Comparison of ENCODE assay signal across 14 mouse cellular contexts in the genomic region with DNA sequence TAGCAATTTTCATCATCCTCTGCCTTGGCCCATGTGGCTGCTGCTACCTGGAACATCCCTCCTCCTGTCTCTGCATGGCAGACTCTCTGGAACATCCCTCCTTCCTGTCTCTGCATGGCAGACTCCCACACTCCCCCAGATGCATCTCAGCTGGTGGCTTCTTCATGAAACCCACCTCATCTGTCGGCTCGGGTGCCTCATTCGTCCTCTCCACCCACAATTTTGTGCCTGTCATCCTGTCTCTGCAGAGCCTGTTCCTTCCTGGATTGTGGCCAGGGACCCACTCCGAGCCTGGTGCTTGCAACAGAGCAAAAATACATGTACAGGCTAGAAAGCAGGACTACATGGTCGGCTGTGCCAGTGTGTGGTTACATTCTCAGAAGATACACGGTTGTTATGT.
DNase-seq lines count a peak whose midpoint lies in the region; ATAC-seq and TF ChIP-seq lines count a peak whose summit lies in the region.
"Had no signal": no experiment of that assay in that cellular context is flagged by ENCODE, and none has a peak within 500 bp of the region (broad histone marks: within the 10 kb centered on the region; RNA-seq: fewer than 3 reads in every experiment).

No protein-coding gene starts in this region.

- no peak for TF ChIP-seq CTCF in hindbrain, postnatal 0 days (IDR thresholded peaks at IDR 0.05; ENCODE audit: low read depth)

- no peak overlapping the region for H3K9ac ChIP-seq in hindbrain, postnatal 0 days (replicated peaks; ENCODE audit: low read length)
- H3K9ac ChIP-seq in hindbrain, embryonic 14.5 days, result no peak overlapping the region
- no peak overlapping the region for H3K9ac ChIP-seq in forebrain, embryonic 12.5 days
- H3K9ac ChIP-seq: embryonic facial prominence, embryonic 13.5 days; forebrain, postnatal 0 days had no signal

- no peak for ATAC-seq in hindbrain, postnatal 0 days
- ATAC-seq in hindbrain, embryonic 14.5 days (ENCODE audit: low FRiP score), result no peak
- no peak for ATAC-seq in forebrain, embryonic 12.5 days (ENCODE audit: low FRiP score)
- ATAC-seq: CD4-positive, CD25-positive, alpha-beta regulatory T cell, adult 4 months; forebrain, postnatal 0 days; Patski had no signal

- no peaks in the 10 kb centered on the region for H3K27me3 ChIP-seq in hindbrain, postnatal 0 days (ENCODE audit: insufficient read depth, low read length)
- no peaks in the 10 kb centered on the region for H3K27me3 ChIP-seq in hindbrain, embryonic 14.5 days (ENCODE audit: control insufficient read depth, insufficient read depth, low read length)
- H3K27me3 ChIP-seq in forebrain, embryonic 12.5 days, result no peaks in the 10 kb centered on the region
- H3K27me3 ChIP-seq: embryonic facial prominence, embryonic 13.5 days; Patski had no signal

- no peak overlapping the region for H3K4me3 ChIP-seq in hindbrain, postnatal 0 days (ENCODE audit: low read length)
- no peak overlapping the region for H3K4me3 ChIP-seq in hindbrain, embryonic 14.5 days (replicated peaks; ENCODE audit: low read length)
- H3K4me3 ChIP-seq in forebrain, embryonic 12.5 days (replicated peaks), result no peak overlapping the region
- H3K4me3 ChIP-seq: embryonic facial prominence, embryonic 13.5 days had no signal

- H3K27ac ChIP-seq in hindbrain, postnatal 0 days, result no peak overlapping the region
- no peak overlapping the region for H3K27ac ChIP-seq in hindbrain, embryonic 14.5 days
- no peak overlapping the region for H3K27ac ChIP-seq in forebrain, embryonic 12.5 days
- H3K27ac ChIP-seq: embryonic facial prominence, embryonic 13.5 days had no signal

- H3K36me3 ChIP-seq in hindbrain, postnatal 0 days (ENCODE audit: insufficient read depth, low read length), result no peaks in the 10 kb centered on the region
- no peaks in the 10 kb centered on the region for H3K36me3 ChIP-seq in hindbrain, embryonic 14.5 days (replicated peaks; ENCODE audit: control insufficient read depth, insufficient read depth)
- no peaks in the 10 kb centered on the region for H3K36me3 ChIP-seq in forebrain, embryonic 12.5 days (replicated peaks)
- H3K36me3 ChIP-seq: embryonic facial prominence, embryonic 13.5 days had no signal

- WGBS in hindbrain, postnatal 0 days, result 43% methylated on average over 6 of the region's 6 CpGs
- WGBS in hindbrain, embryonic 14.5 days, result 75% methylated on average over 6 of the region's 6 CpGs
- WGBS in forebrain, embryonic 12.5 days, result 87% methylated on average over 6 of the region's 6 CpGs

- peak; percentile 12 for DNase-seq in hindbrain, postnatal 0 days (ENCODE audit: low spot score)
- no peak for DNase-seq in hindbrain, embryonic 14.5 days (ENCODE audit: low spot score)
- peak; percentile 9 for DNase-seq in ovary, postnatal 14 days (ENCODE audit: low spot score)
- DNase-seq in ovary, postnatal 10 days (ENCODE audit: low spot score), result no peak
- DNase-seq in left cerebral cortex, postnatal 10 days (ENCODE audit: extremely low spot score in 1 of 2, low spot score in 2 of 2), result peak; percentile 48 to 65
- no peak for DNase-seq in Muller cell, postnatal 12 days (ENCODE audit: inconsistent ontology term)
- DNase-seq: adrenal gland, postnatal 10 days; forebrain, postnatal 0 days; thymus, adult 2 months had no signal

- H3K4me1 ChIP-seq in hindbrain, postnatal 0 days (ENCODE audit: insufficient read depth, low read length), result peaks cover 8% of the 10 kb centered on the region; the same call in 1 of the 2 replicates
- H3K4me1 ChIP-seq in hindbrain, embryonic 14.5 days (replicated peaks; ENCODE audit: control insufficient read depth, insufficient read depth, low read length), result 0 out of 2 replicates have a peak, but pooled peaks cover 3% of the 10 kb centered on the region
- H3K4me1 ChIP-seq in forebrain, embryonic 12.5 days, result no peaks in the 10 kb centered on the region

- no peak overlapping the region for H3K4me2 ChIP-seq in hindbrain, postnatal 0 days (ENCODE audit: low read depth, low read length)
- H3K4me2 ChIP-seq in hindbrain, embryonic 14.5 days (replicated peaks), result no peak overlapping the region
- H3K4me2 ChIP-seq in forebrain, embryonic 12.5 days, result no peak overlapping the region
- H3K4me2 ChIP-seq: embryonic facial prominence, embryonic 13.5 days; liver, embryonic 11.5 days had no signal

- no peaks in the 10 kb centered on the region for H3K9me3 ChIP-seq in hindbrain, postnatal 0 days (ENCODE audit: low read length)
- H3K9me3 ChIP-seq in hindbrain, embryonic 14.5 days (ENCODE audit: control insufficient read depth, low read length), result no peaks in the 10 kb centered on the region
- H3K9me3 ChIP-seq in forebrain, embryonic 12.5 days, result no peaks in the 10 kb centered on the region
- H3K9me3 ChIP-seq: embryonic facial prominence, embryonic 13.5 days had no signal

- intact Hi-C loops in left cerebral cortex, postnatal 10 days (cut with DNase I), result no loop called here

Comparison
In these comparisons a context has a peak if more than half of its experiments do, and no peak if none do; other contexts are left out.
1. DNase-seq: peak in hindbrain, postnatal 0 days (single experiment), ovary, postnatal 14 days (single experiment) and left cerebral cortex, postnatal 10 days (2 of 2); none in hindbrain, embryonic 14.5 days (single experiment), ovary, postnatal 10 days (single experiment) and Muller cell, postnatal 12 days (single experiment).